Mouse (Mus musculus) lung, embryonic 16.5 days (tissue): Measurements from ENCODE around the gene Txndc8. TPM values are rescaled to one million over a fixed set of nuclear protein-coding genes. Genes with fewer than 3 reads are reported as not detected.

ENCODE experiments used
- polyA plus RNA-seq: library from polyadenylated mRNA; unstranded; fragments of >200 nt; fragmentation: Nextera tagmentation; extraction: Ambion mirVana; gene quantifications from 2 replicates; pipeline ENCODE4 v1.2.1, GENCODE M21; 2015

The Txndc8 gene
- polyA plus RNA-seq, 1 experiment from 2014 or later, result not detected

Other genes with a start within 250 kb of the Txndc8 start
- 3.4 and 3.5 TPM in 2 replicates for gene D630039A03Rik, start 92.8 kb downstream of the Txndc8 start, polyA plus RNA-seq
- 444 and 474 TPM in 2 replicates for gene Txn1, start 52.7 kb downstream of the Txndc8 start, polyA plus RNA-seq
- 13.4 and 13.8 TPM in 2 replicates for gene Svep1, start 197.7 kb upstream of the Txndc8 start, polyA plus RNA-seq